Mouse (Mus musculus): ENCODE results near the gene Chrna4. TPM values are rescaled to one million over a fixed set of nuclear protein-coding genes. Genes with fewer than 3 reads are reported as not detected.

The Chrna4 gene
- total RNA-seq, 2 experiments from 2014 or later = not detected

- 0 out of 2 replicates have a peak, but pooled peaks have one; percentile 12 for ATAC-seq (replicated peaks; ENCODE audit: poor library complexity, severe bottlenecking)
These were observed 4.0 kb downstream of the Chrna4 start for GRCm38 (mm10) chr2:181039356-181039680.

GRCm38 (mm10) chr2:181038644-181039355 is 4.5 kb downstream of the Chrna4 start:
- peak; percentile 36; the same call in 1 of the 2 replicates for ATAC-seq (replicated peaks; ENCODE audit: poor library complexity, severe bottlenecking)

- no peak for ATAC-seq (replicated peaks; ENCODE audit: poor library complexity, severe bottlenecking)
These were observed 6.8 kb downstream of the Chrna4 start for GRCm38 (mm10) chr2:181036561-181036960.

GRCm38 (mm10) chr2:181035186-181035585 is 8.2 kb downstream of the Chrna4 start:
- no peak for ATAC-seq (replicated peaks; ENCODE audit: poor library complexity, severe bottlenecking)

- ATAC-seq (replicated peaks; ENCODE audit: poor library complexity, severe bottlenecking) = no peak
These were observed 10.0 kb downstream of the Chrna4 start for GRCm38 (mm10) chr2:181033310-181033709.

- ATAC-seq (replicated peaks; ENCODE audit: poor library complexity, severe bottlenecking) = no peak
These were observed 10.9 kb downstream of the Chrna4 start for GRCm38 (mm10) chr2:181032407-181032806.

- no peak for ATAC-seq (replicated peaks; ENCODE audit: poor library complexity, severe bottlenecking)
These were observed 11.9 kb downstream of the Chrna4 start for GRCm38 (mm10) chr2:181031406-181031934.

- no peak for ATAC-seq (replicated peaks; ENCODE audit: poor library complexity, severe bottlenecking)
These were observed 35.0 kb downstream of the Chrna4 start for GRCm38 (mm10) chr2:181008339-181008738.

GRCm38 (mm10) chr2:181007054-181007453 is 36.3 kb downstream of the Chrna4 start:
- ATAC-seq (replicated peaks; ENCODE audit: poor library complexity, severe bottlenecking) = no peak

GRCm38 (mm10) chr2:180996905-180997304 is 46.4 kb downstream of the Chrna4 start:
- ATAC-seq (replicated peaks; ENCODE audit: poor library complexity, severe bottlenecking) = no peak

GRCm38 (mm10) chr2:180996436-180996835 is 46.9 kb downstream of the Chrna4 start:
- ATAC-seq (replicated peaks; ENCODE audit: poor library complexity, severe bottlenecking) = peak; percentile 73

GRCm38 (mm10) chr2:180995457-180995856 is 47.9 kb downstream of the Chrna4 start:
- ATAC-seq (replicated peaks; ENCODE audit: poor library complexity, severe bottlenecking) = no peak

GRCm38 (mm10) chr2:180994360-180994759 is 49.0 kb downstream of the Chrna4 start:
- no peak for ATAC-seq (replicated peaks; ENCODE audit: poor library complexity, severe bottlenecking)

- ATAC-seq (replicated peaks; ENCODE audit: poor library complexity, severe bottlenecking) = no peak
These were observed 53.0 kb downstream of the Chrna4 start for GRCm38 (mm10) chr2:180990347-180990746.

GRCm38 (mm10) chr2:180988948-180989347 is 54.4 kb downstream of the Chrna4 start:
- no peak for ATAC-seq (replicated peaks; ENCODE audit: poor library complexity, severe bottlenecking)

- ATAC-seq (replicated peaks; ENCODE audit: poor library complexity, severe bottlenecking) = no peak
These were observed 54.9 kb downstream of the Chrna4 start for GRCm38 (mm10) chr2:180988347-180988913.

- ATAC-seq (replicated peaks; ENCODE audit: poor library complexity, severe bottlenecking) = no peak
These were observed 55.8 kb downstream of the Chrna4 start for GRCm38 (mm10) chr2:180987432-180988030.

- ATAC-seq (replicated peaks; ENCODE audit: poor library complexity, severe bottlenecking) = no peak
These were observed 56.3 kb downstream of the Chrna4 start for GRCm38 (mm10) chr2:180987001-180987400.

GRCm38 (mm10) chr2:180986449-180986848 is 56.9 kb downstream of the Chrna4 start, which contains the start of gene Col20a1:
TSS of gene Col20a1 (plus strand) at chr2:180986535.
- ATAC-seq (replicated peaks; ENCODE audit: poor library complexity, severe bottlenecking) = no peak

- no peak for ATAC-seq (replicated peaks; ENCODE audit: poor library complexity, severe bottlenecking)
These were observed 57.7 kb downstream of the Chrna4 start for GRCm38 (mm10) chr2:180985635-180986034.

GRCm38 (mm10) chr2:180981133-180981532 is 62.2 kb downstream of the Chrna4 start:
- ATAC-seq (replicated peaks; ENCODE audit: poor library complexity, severe bottlenecking) = no peak
